Mouse (Mus musculus) left cerebral cortex, adult 2 months (tissue): Measurements from ENCODE around the gene Nt5c1a. TPM values are rescaled to one million over a fixed set of nuclear protein-coding genes. Genes with fewer than 3 reads are reported as not detected.

Source experiments
- DNase-seq, 2 experiments: peaks; one replicate each; pipeline ENCODE4 v3.0.0; 2021 to 2022; ENCODE audit warnings: low spot score in 2 of 2, mixed read lengths in 1 of 2; ENCODE audit errors: extremely low spot score in 1 of 2
- H3K27ac ChIP-seq: fragments of 200-600 bp; 2 replicates; pipeline ENCODE4 v1.8.1; 2022
- H3K4me3 ChIP-seq: fragments of 200-600 bp; 2 replicates; pipeline ENCODE4 v1.8.1; 2022
- CTCF ChIP-seq: fragments of 200-600 bp; IDR thresholded peaks from 2 replicates; pipeline ENCODE4 v1.8.1; 2022; ENCODE audit warnings: antibody characterized with exemption, mild to moderate bottlenecking, moderate library complexity
- intact Hi-C: fragments of 180-260 bp; cut with DNase I; formaldehyde crosslinking; loops from one replicate; pipeline ENCODE4 v1.15.1; 2025
- total RNA-seq, 2 experiments: library from RNA; stranded (reverse); gene quantifications; 2 replicates each; pipeline ENCODE4 v1.2.3; 2021

The Nt5c1a gene
- total RNA-seq, 2 experiments from 2014 or later, result 9.3 to 11.4 TPM

DNA sequence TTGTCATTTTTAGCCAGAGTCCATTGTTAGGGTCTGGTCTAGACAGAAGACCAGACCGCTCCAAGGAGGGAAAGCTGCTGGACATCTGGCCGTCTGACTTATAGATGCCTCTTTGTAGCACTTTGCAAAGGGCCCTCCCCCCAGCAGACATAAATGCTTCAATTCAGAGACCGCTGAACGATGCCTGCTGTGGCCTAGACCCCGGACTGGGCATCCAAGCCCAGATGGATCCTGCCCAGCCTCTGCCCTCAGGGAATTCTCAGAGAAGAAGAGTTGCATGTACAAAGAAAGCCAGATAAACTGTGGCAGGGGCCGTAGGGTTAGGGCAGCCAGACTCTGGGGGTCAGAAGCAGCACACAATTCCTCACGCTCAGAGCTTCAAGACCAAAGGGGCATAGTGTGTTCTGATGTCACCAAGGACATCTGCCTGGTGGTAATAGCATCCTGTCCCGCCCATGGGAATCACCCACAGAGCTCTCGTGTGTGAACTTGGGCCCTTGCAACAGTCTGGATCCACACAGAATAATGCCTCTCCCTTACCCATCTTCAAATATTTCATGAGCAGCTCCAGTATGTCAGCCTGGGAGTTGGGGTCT, 34.6 kb downstream of the Nt5c1a start:
- DNase-seq, result no peak
- no peak for TF ChIP-seq CTCF
- intact Hi-C loops, result no loop called here
- Histone ChIP-seq H3K27ac (no peak overlapping the region), H3K4me3 (no peak overlapping the region)

- TF ChIP-seq CTCF, result no peak
- intact Hi-C loops, result no loop called here
- DNase-seq, result no peak
- H3K4me3 ChIP-seq, result no peak overlapping the region
- no peak overlapping the region for H3K27ac ChIP-seq
These were observed 35.2 kb downstream of the Nt5c1a start for GRCm38 (mm10) chr4:123236431-123237031.

DNA sequence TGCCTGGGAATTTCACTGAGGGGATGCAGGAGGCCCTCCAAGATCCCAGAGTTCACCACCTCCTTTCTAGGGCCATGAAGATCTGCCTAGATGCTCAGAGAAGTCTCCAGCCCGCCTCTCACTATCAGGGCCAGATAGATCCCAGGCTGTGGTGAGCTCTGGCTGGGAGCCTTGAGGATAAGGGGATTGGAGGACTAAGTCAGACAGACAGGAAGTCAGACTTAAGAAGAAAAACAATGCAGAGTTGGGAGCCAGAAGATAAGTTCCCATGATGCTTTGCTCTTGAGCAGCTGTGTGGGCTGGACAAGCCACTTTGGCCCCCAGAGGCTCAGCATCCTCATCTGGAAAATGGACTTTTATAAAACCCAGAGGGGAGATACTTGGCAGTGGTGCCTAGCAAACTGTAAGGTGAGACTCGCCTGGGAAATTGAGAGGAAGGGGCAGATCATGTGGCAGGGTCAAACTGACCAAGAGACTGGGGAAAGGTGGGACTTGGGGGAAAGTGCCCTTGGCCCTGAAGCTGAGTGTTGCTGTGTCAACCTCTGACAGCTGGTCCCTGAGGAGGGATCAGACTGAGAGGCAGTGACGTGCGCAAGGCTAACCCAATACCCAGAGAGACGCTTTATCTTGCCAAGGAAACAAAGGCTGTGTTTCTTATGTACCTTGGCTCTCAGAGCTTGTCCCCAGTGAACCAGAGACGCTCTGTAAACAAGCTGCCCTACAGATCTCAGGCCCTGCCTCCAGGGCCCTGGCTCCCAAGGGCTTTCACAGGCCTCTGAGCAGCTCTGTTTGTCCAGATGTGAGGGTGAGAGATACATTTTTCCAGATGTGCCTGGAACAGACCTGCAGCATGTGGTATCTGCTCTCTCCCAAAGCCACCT, 36.3 kb downstream of the Nt5c1a start:
- intact Hi-C loops, result no loop called here
- TF ChIP-seq CTCF, result no peak
- DNase-seq, result no peak
- H3K27ac ChIP-seq, result no peak overlapping the region; the same call in 1 of the 2 replicates
- no peak overlapping the region for H3K4me3 ChIP-seq

GRCm38 (mm10) chr4:123239361-123240203, 38.3 kb downstream of the Nt5c1a start:
- TF ChIP-seq CTCF, result no peak; the same call in 1 of the 2 replicates
- Histone ChIP-seq H3K27ac (peak overlapping the region; percentile 32; the same call in 1 of the 2 replicates), H3K4me3 (no peak overlapping the region)
- intact Hi-C loops, result no loop called here
- no peak for DNase-seq

- DNase-seq, result no peak
- TF ChIP-seq CTCF, result no peak
- intact Hi-C loops, result no loop called here
- Histone ChIP-seq H3K4me3 (no peak overlapping the region), H3K27ac (no peak overlapping the region)
These were observed 44.9 kb downstream of the Nt5c1a start for GRCm38 (mm10) chr4:123246221-123246620.

- no peak for TF ChIP-seq CTCF
- H3K27ac ChIP-seq, result no peak overlapping the region
- no peak overlapping the region for H3K4me3 ChIP-seq
- DNase-seq, result no peak
- intact Hi-C loops, result no loop called here
These were observed 45.3 kb downstream of the Nt5c1a start for GRCm38 (mm10) chr4:123246651-123247050.

GRCm38 (mm10) chr4:123247147-123247880, 46.0 kb downstream of the Nt5c1a start:
- Histone ChIP-seq H3K27ac (no peak overlapping the region), H3K4me3 (no peak overlapping the region)
- intact Hi-C loops, result no loop called here
- no peak for DNase-seq
- no peak for TF ChIP-seq CTCF

DNA sequence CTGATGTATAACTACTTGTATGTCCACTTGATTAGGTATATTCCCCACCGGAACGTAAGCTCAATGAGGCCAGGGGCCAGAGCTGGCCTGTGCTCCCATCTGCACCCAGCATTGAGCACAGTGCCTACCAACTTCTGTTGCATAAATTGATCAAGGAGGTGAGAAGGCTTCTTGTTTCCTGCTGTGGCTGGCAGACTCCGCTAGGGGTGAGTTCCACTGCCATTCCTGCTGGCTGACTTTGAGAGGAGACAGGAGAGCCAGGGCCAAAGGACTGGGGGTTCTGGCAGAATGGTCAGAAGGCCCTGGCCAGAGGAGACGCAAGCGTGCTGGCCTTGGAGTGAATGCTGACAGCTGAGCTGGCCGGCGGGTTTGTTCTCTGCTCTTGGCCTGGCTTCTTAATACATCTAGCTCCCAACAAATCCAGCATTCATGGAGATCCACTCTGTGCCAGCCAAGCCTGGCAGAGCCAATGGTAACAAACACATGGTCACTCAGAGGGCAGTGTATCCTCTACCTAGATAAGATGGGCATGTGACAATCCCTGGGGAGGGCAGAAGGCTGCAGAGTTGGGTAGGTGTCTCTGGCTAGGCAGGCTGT, 47.8 kb downstream of the Nt5c1a start:
- TF ChIP-seq CTCF, result peak; percentile 14; the same call in 1 of the 2 replicates
- H3K27ac ChIP-seq, result peak overlapping the region; percentile 56; the same call in 1 of the 2 replicates
- DNase-seq, result peak; percentile 41 to 67
- intact Hi-C loops, result no loop called here
- H3K4me3 ChIP-seq, result no peak overlapping the region

DNA sequence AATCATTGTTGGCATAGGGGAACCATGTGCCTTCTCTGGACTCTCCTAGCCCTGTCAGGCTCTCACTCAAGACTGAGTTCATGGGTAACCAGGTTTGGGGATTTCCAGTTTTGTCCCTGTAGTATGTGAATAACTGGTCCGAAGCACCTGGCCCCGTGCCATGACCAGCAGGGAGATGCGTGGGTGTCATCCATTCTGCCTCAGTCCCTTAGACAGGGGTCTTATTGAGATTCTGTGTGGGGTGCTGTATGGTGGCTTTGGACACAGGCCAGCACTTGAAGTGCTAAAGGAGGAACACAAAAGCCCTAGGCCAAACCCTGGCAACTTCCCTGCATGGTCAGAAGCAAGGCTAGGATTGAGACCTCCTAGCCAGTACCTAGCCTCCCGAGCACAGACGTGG, 50.9 kb downstream of the Nt5c1a start:
- no peak overlapping the region for H3K4me3 ChIP-seq
- no peak for TF ChIP-seq CTCF
- intact Hi-C loops, result loop anchor here (5.0 kb wide), 1 partner anchor 255 kb away; the partner anchor contains the start of gene Mycl
- no peak for DNase-seq
- H3K27ac ChIP-seq, result no peak overlapping the region

GRCm38 (mm10) chr4:123254617-123255016, 53.3 kb downstream of the Nt5c1a start:
- no peak for DNase-seq
- no peak overlapping the region for H3K27ac ChIP-seq
- no peak overlapping the region for H3K4me3 ChIP-seq
- intact Hi-C loops, result loop anchor here (1.0 to 5.0 kb wide), 3 partner anchors 35 to 257 kb away; partner anchors contain the start of gene Mycl
- TF ChIP-seq CTCF, result peak; percentile 76
